Mouse (Mus musculus): ENCODE data around the gene Eme1. TPM values are rescaled to one million over a fixed set of nuclear protein-coding genes. Genes with fewer than 3 reads are reported as not detected.

Gene Eme1
- polyA plus RNA-seq, 1 experiment, result 2.7 TPM

- H3K4me3 ChIP-seq, result peak within 1 kb of the TSS; percentile 93
- TF ChIP-seq MYOG (IDR thresholded peaks at IDR 0.05; ENCODE audit: control insufficient read depth in 1 of 3, insufficient read depth in 1 of 3, insufficient read length in 2 of 3, low read depth in 2 of 3) (peak in 2 of 3 experiments; percentile 59 to 66), POLR2A (IDR thresholded peaks at IDR 0.05; ENCODE audit: insufficient read length, low read depth) (peak; percentile 95), POLR2AphosphoS2 (IDR thresholded peaks at IDR 0.05; ENCODE audit: insufficient read length, low read depth) (peak; percentile 82), TCF3 (IDR thresholded peaks at IDR 0.05; ENCODE audit: insufficient read length, low read depth) (no peak)
- peaks cover 20% of the 10 kb centered on the region for H3K36me3 ChIP-seq (ENCODE audit: control insufficient read depth, insufficient read depth)
- H3K79me2 ChIP-seq (ENCODE audit: control insufficient read depth, insufficient read depth), result peaks cover 41% of the 10 kb centered on the region
- H3K27me3 ChIP-seq (ENCODE audit: control insufficient read depth, insufficient read depth, insufficient read length), result no peaks in the 10 kb centered on the region
- H3ac ChIP-seq (ENCODE audit: control insufficient read depth, insufficient read length), result peak within 1 kb of the TSS; percentile 84
- peak within 1 kb of the TSS; percentile 94 for H3K4me2 ChIP-seq (ENCODE audit: low read depth)
These were observed 24.4 kb downstream of the Eme1 start, which contains the start of gene Lrrc59 for GRCm38 (mm10) chr11:94629199-94629883. Gene Lrrc59 (plus strand): TSS chr11:94629767.

- TF ChIP-seq SRF (IDR thresholded peaks at IDR 0.05; ENCODE audit: control insufficient read depth, insufficient read length, low read depth) (no peak), TCF12 (IDR thresholded peaks at IDR 0.05; ENCODE audit: insufficient read depth, poor library complexity, severe bottlenecking) (no peak), USF1 (IDR thresholded peaks at IDR 0.05; ENCODE audit: low read depth) (no peak), POLR2A (IDR thresholded peaks at IDR 0.05; ENCODE audit: insufficient read length, low read depth) (no peak), POLR2AphosphoS2 (IDR thresholded peaks at IDR 0.05; ENCODE audit: insufficient read length, low read depth) (no peak), MAX (IDR thresholded peaks at IDR 0.05; ENCODE audit: low read depth) (no peak), REST (IDR thresholded peaks at IDR 0.05; ENCODE audit: insufficient read depth, insufficient read length) (no peak)
- Histone ChIP-seq H3ac (ENCODE audit: control insufficient read depth, insufficient read length) (no peak overlapping the region), H3K27me3 (ENCODE audit: control insufficient read depth, insufficient read depth, insufficient read length) (no peaks in the 10 kb centered on the region), H3K36me3 (ENCODE audit: control insufficient read depth, insufficient read depth) (no peaks in the 10 kb centered on the region), H3K4me3 (no peak overlapping the region), H3K79me2 (ENCODE audit: control insufficient read depth, insufficient read depth) (no peaks in the 10 kb centered on the region), H3K4me2 (ENCODE audit: low read depth) (no peak overlapping the region)
These were observed 31.6 kb downstream of the Eme1 start for GRCm38 (mm10) chr11:94622162-94622561.

- H3K79me2 ChIP-seq (ENCODE audit: control insufficient read depth, insufficient read depth), result no peaks in the 10 kb centered on the region
- no peak overlapping the region for H3K4me3 ChIP-seq
- TF ChIP-seq REST (IDR thresholded peaks at IDR 0.05; ENCODE audit: insufficient read depth, insufficient read length) (no peak), SRF (IDR thresholded peaks at IDR 0.05; ENCODE audit: control insufficient read depth, insufficient read length, low read depth) (no peak), MAX (IDR thresholded peaks at IDR 0.05; ENCODE audit: low read depth) (no peak), MYOD1 (IDR thresholded peaks at IDR 0.05; ENCODE audit: control insufficient read depth in 1 of 3, insufficient read length in 2 of 3, low read depth in 2 of 3) (no peak), TCF3 (IDR thresholded peaks at IDR 0.05; ENCODE audit: insufficient read length, low read depth) (no peak), USF1 (IDR thresholded peaks at IDR 0.05; ENCODE audit: low read depth) (no peak), POLR2AphosphoS2 (IDR thresholded peaks at IDR 0.05; ENCODE audit: insufficient read length, low read depth) (no peak), POLR2A (IDR thresholded peaks at IDR 0.05; ENCODE audit: insufficient read length, low read depth) (no peak), TCF12 (IDR thresholded peaks at IDR 0.05; ENCODE audit: insufficient read depth, poor library complexity, severe bottlenecking) (no peak), E2F4 (IDR thresholded peaks at IDR 0.05; ENCODE audit: insufficient read depth) (no peak), CEBPB (IDR thresholded peaks at IDR 0.05; ENCODE audit: insufficient read depth, poor library complexity, severe bottlenecking) (no peak), MYOG (IDR thresholded peaks at IDR 0.05; ENCODE audit: control insufficient read depth in 1 of 3, insufficient read depth in 1 of 3, insufficient read length in 2 of 3, low read depth in 2 of 3) (no peak)
- H3K4me2 ChIP-seq (ENCODE audit: low read depth), result no peak overlapping the region
- no peaks in the 10 kb centered on the region for H3K27me3 ChIP-seq (ENCODE audit: control insufficient read depth, insufficient read depth, insufficient read length)
- no peaks in the 10 kb centered on the region for H3K36me3 ChIP-seq (ENCODE audit: control insufficient read depth, insufficient read depth)
- no peak overlapping the region for H3ac ChIP-seq (ENCODE audit: control insufficient read depth, insufficient read length)
These were observed 32.3 kb downstream of the Eme1 start for GRCm38 (mm10) chr11:94621458-94621852.

GRCm38 (mm10) chr11:94620766-94621457 lies 32.9 kb downstream of the Eme1 start:
- Histone ChIP-seq H3K79me2 (ENCODE audit: control insufficient read depth, insufficient read depth) (no peaks in the 10 kb centered on the region), H3K4me2 (ENCODE audit: low read depth) (no peak overlapping the region), H3ac (ENCODE audit: control insufficient read depth, insufficient read length) (no peak overlapping the region), H3K27me3 (ENCODE audit: control insufficient read depth, insufficient read depth, insufficient read length) (no peaks in the 10 kb centered on the region), H3K4me3 (no peak overlapping the region), H3K36me3 (ENCODE audit: control insufficient read depth, insufficient read depth) (no peaks in the 10 kb centered on the region)
- no peak for TF ChIP-seq SRF (IDR thresholded peaks at IDR 0.05; ENCODE audit: control insufficient read depth, insufficient read length, low read depth)
- no peak for TF ChIP-seq CEBPB (IDR thresholded peaks at IDR 0.05; ENCODE audit: insufficient read depth, poor library complexity, severe bottlenecking)
- TF ChIP-seq TCF12 (IDR thresholded peaks at IDR 0.05; ENCODE audit: insufficient read depth, poor library complexity, severe bottlenecking), result no peak
- no peak for TF ChIP-seq POLR2A (IDR thresholded peaks at IDR 0.05; ENCODE audit: insufficient read length, low read depth)
- TF ChIP-seq MYOG (IDR thresholded peaks at IDR 0.05; ENCODE audit: control insufficient read depth in 1 of 3, insufficient read depth in 1 of 3, insufficient read length in 2 of 3, low read depth in 2 of 3), result no peak
- no peak for TF ChIP-seq POLR2AphosphoS2 (IDR thresholded peaks at IDR 0.05; ENCODE audit: insufficient read length, low read depth)

GRCm38 (mm10) chr11:94617646-94618045 lies 36.1 kb downstream of the Eme1 start:
- H3K36me3 ChIP-seq (ENCODE audit: control insufficient read depth, insufficient read depth), result no peaks in the 10 kb centered on the region
- no peak overlapping the region for H3K4me3 ChIP-seq
- H3K27me3 ChIP-seq (ENCODE audit: control insufficient read depth, insufficient read depth, insufficient read length), result no peaks in the 10 kb centered on the region
- no peak overlapping the region for H3ac ChIP-seq (ENCODE audit: control insufficient read depth, insufficient read length)
- no peak overlapping the region for H3K4me2 ChIP-seq (ENCODE audit: low read depth)
- no peaks in the 10 kb centered on the region for H3K79me2 ChIP-seq (ENCODE audit: control insufficient read depth, insufficient read depth)
- TF ChIP-seq POLR2A (IDR thresholded peaks at IDR 0.05; ENCODE audit: insufficient read length, low read depth) (no peak), USF1 (IDR thresholded peaks at IDR 0.05; ENCODE audit: low read depth) (no peak), E2F4 (IDR thresholded peaks at IDR 0.05; ENCODE audit: insufficient read depth) (no peak), MAX (IDR thresholded peaks at IDR 0.05; ENCODE audit: low read depth) (no peak), REST (IDR thresholded peaks at IDR 0.05; ENCODE audit: insufficient read depth, insufficient read length) (no peak), TCF3 (IDR thresholded peaks at IDR 0.05; ENCODE audit: insufficient read length, low read depth) (no peak), CEBPB (IDR thresholded peaks at IDR 0.05; ENCODE audit: insufficient read depth, poor library complexity, severe bottlenecking) (no peak), MYOD1 (IDR thresholded peaks at IDR 0.05; ENCODE audit: control insufficient read depth in 1 of 3, insufficient read length in 2 of 3, low read depth in 2 of 3) (no peak), SRF (IDR thresholded peaks at IDR 0.05; ENCODE audit: control insufficient read depth, insufficient read length, low read depth) (no peak), POLR2AphosphoS2 (IDR thresholded peaks at IDR 0.05; ENCODE audit: insufficient read length, low read depth) (no peak), MYOG (IDR thresholded peaks at IDR 0.05; ENCODE audit: control insufficient read depth in 1 of 3, insufficient read depth in 1 of 3, insufficient read length in 2 of 3, low read depth in 2 of 3) (no peak), TCF12 (IDR thresholded peaks at IDR 0.05; ENCODE audit: insufficient read depth, poor library complexity, severe bottlenecking) (no peak)
